Comparison of ENCODE assay signal across 18 mouse cellular contexts in genomic region chr12:114990916-114991315, GRCm38 (mm10).
DNase-seq lines count a peak whose midpoint lies in the region; ATAC-seq and TF ChIP-seq lines count a peak whose summit lies in the region.
"Had no signal": no experiment of that assay in that cellular context is flagged by ENCODE, and none has a peak within 500 bp of the region (broad histone marks: within the 10 kb centered on the region; RNA-seq: fewer than 3 reads in every experiment).

No protein-coding gene starts in this region.

- H3K4me1 ChIP-seq in forebrain, postnatal 0 days (ENCODE audit: insufficient read depth), result no peaks in the 10 kb centered on the region
- H3K4me1 ChIP-seq: embryonic facial prominence, embryonic 15.5 days; heart, embryonic 13.5 days; hindbrain, embryonic 15.5 days; kidney, embryonic 15.5 days; limb, embryonic 13.5 days; neural tube, embryonic 13.5 days had no signal

- 100% methylated on average over 1 of the region's 1 CpGs for WGBS in forebrain, postnatal 0 days

- TF ChIP-seq CTCF in forebrain, postnatal 0 days (IDR thresholded peaks at IDR 0.05; ENCODE audit: low read depth), result no peak
- TF ChIP-seq CTCF in layer of hippocampus, adult 2 months (conservative IDR thresholded peaks at IDR 0.05), result no peak

- no peak overlapping the region for H3K4me3 ChIP-seq in forebrain, postnatal 0 days (ENCODE audit: low read depth, low read length)
- H3K4me3 ChIP-seq in layer of hippocampus, adult 2 months, result no peak overlapping the region
- H3K4me3 ChIP-seq: embryonic facial prominence, embryonic 15.5 days; heart, embryonic 13.5 days; hindbrain, embryonic 15.5 days; kidney, embryonic 15.5 days; limb, embryonic 13.5 days; neural tube, embryonic 13.5 days had no signal

- H3K9me3 ChIP-seq in forebrain, postnatal 0 days (ENCODE audit: low read length), result no peaks in the 10 kb centered on the region
- H3K9me3 ChIP-seq: embryonic facial prominence, embryonic 15.5 days had no signal

- ATAC-seq in CD4-positive, CD25-positive, alpha-beta regulatory T cell, adult 4 months, result peak; percentile 99
- ATAC-seq in hematopoietic stem cell, adult 5-6 weeks (replicated peaks in 1 of 2; ENCODE audit: insufficient read depth in 1 of 2, low FRiP score in 2 of 2, low TSS enrichment in 1 of 2, low read depth in 1 of 2, poor library complexity in 2 of 2, severe bottlenecking in 2 of 2), result peak; percentile 99 to 100
- ATAC-seq in forebrain, postnatal 0 days, result no peak
- ATAC-seq: forebrain, embryonic 14.5 days had no signal

- no peaks in the 10 kb centered on the region for H3K36me3 ChIP-seq in forebrain, postnatal 0 days (ENCODE audit: insufficient read depth)
- H3K36me3 ChIP-seq: embryonic facial prominence, embryonic 15.5 days; heart, embryonic 13.5 days; hindbrain, embryonic 15.5 days; kidney, embryonic 15.5 days; limb, embryonic 13.5 days; neural tube, embryonic 13.5 days had no signal

- peak; percentile 69 for DNase-seq in adrenal gland, adult 2 months
- DNase-seq in adrenal gland, postnatal 25 days, result no peak
- DNase-seq in thymus, postnatal 0 days (ENCODE audit: low spot score), result peak; percentile 65
- DNase-seq in forebrain, postnatal 0 days, result no peak
- DNase-seq in layer of hippocampus, adult 2 months (ENCODE audit: low spot score in 2 of 2), result no peak
- no peak for DNase-seq in layer of hippocampus, postnatal 14 days (ENCODE audit: low spot score in 2 of 2)
- DNase-seq: gastrocnemius, postnatal 10 days; midbrain, embryonic 14.5 days; right cerebral cortex, adult 18-20 months had no signal

- H3K27ac ChIP-seq in forebrain, postnatal 0 days (ENCODE audit: low read depth, low read length), result no peak overlapping the region
- H3K27ac ChIP-seq in layer of hippocampus, adult 2 months, result no peak overlapping the region
- H3K27ac ChIP-seq: embryonic facial prominence, embryonic 15.5 days; heart, embryonic 13.5 days; hindbrain, embryonic 15.5 days; kidney, embryonic 15.5 days; limb, embryonic 13.5 days; neural tube, embryonic 13.5 days had no signal

- H3K9ac ChIP-seq in forebrain, postnatal 0 days, result no peak overlapping the region
- H3K9ac ChIP-seq: embryonic facial prominence, embryonic 15.5 days; heart, embryonic 13.5 days; hindbrain, embryonic 15.5 days; kidney, embryonic 15.5 days; limb, embryonic 13.5 days; neural tube, embryonic 13.5 days had no signal

- H3K27me3 ChIP-seq in forebrain, postnatal 0 days (ENCODE audit: insufficient read depth, low read length), result no peaks in the 10 kb centered on the region
- H3K27me3 ChIP-seq: embryonic facial prominence, embryonic 15.5 days; heart, embryonic 13.5 days; hindbrain, embryonic 15.5 days; kidney, embryonic 15.5 days; limb, embryonic 13.5 days; neural tube, embryonic 13.5 days had no signal

- no peak overlapping the region for H3K4me2 ChIP-seq in forebrain, postnatal 0 days (ENCODE audit: low read depth)
- H3K4me2 ChIP-seq: embryonic facial prominence, embryonic 15.5 days; heart, embryonic 13.5 days; hindbrain, embryonic 15.5 days; kidney, embryonic 15.5 days; limb, embryonic 13.5 days; neural tube, embryonic 13.5 days had no signal

Comparison
In these comparisons a context has a peak if more than half of its experiments do, and no peak if none do; other contexts are left out.
1. DNase-seq: peak in adrenal gland, adult 2 months (single experiment) and thymus, postnatal 0 days (single experiment); none in adrenal gland, postnatal 25 days (single experiment), forebrain, postnatal 0 days (single experiment), layer of hippocampus, adult 2 months (0 of 2) and layer of hippocampus, postnatal 14 days (0 of 2).